Mouse (Mus musculus): ENCODE data around the gene Bpifa5.
"Not testable (repeated sequence)": the region's sequence is repeated elsewhere in the genome, so short reads cannot be mapped to it uniquely, and the experiment has no call there.

Bpifa5 gene

DNA sequence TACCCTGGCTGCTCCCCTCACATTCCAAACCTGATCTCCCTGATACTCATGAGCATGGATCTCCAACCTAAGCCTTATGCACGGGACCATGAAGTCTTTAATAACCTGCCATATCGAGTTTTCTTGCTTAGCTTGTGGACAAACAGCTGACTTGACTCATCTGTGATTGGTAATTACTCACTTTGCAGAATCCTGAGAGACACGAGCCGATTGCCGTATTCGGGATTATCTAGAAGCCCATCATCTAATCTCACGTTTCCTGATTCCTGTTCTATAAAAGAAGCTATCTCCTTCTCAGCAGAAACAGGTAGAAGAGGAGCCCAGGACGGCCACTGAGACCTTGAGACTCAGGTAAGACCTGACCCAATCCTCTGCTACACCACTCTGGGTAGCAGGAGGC, at the start of gene Bpifa5:
Gene Bpifa5, plus strand, starts transcription at position 301 of the 400 bp plus-strand sequence.
- DNase-seq (ENCODE audit: extremely low spot score), result no peak

DNA sequence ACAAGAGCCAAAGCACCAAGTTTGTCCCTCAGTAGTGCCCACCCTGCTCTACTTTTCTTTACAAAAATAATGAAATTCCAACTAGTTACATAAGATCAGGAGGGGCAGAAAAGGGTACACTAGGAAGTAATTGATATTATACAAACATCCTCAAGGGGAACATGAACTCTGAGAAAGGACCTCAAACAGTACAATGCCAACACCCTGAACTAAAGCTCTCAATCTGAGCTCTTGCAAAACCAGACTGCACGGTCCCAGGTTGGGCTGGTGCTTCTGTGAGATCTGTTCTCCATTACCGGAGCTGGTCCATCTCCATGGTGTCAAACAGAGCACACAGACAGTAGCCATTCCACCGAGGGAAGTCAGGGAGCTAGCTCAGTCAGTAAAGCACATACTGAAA, 45.0 kb upstream of the Bpifa5 start:
- no peak for DNase-seq (ENCODE audit: extremely low spot score)

DNA sequence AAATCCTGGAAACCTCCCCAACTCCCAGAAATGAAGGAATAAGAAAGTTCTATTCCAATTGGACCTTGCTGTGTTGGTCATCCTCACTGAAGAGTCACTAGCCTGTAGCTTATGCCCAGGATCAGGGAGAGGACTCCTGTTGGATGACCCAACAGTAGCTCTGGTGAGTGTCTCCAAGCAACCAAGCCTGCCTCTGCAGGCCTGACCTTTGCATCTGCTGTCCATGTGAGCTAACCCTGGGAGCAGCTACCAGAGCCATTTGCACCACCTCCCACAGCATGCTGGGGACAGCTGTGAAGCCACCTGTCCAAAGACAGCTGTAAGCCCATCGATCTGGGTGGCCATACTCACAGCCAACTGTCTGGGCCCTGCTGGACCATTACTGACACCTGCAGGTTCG, 32.3 kb upstream of the Bpifa5 start, which contains the start of gene Bpifa3:
Gene Bpifa3, plus strand, starts transcription at position 217 of the 400 bp plus-strand sequence.
- no peak for DNase-seq (ENCODE audit: extremely low spot score)

- no peak for DNase-seq (ENCODE audit: extremely low spot score)
Measured at GRCm38 (mm10) chr2:154142580-154142979, 19.8 kb upstream of the Bpifa5 start, which contains the start of gene Bpifa1. TSS of gene Bpifa1 (plus strand) at chr2:154142880.

- no peak for DNase-seq (ENCODE audit: extremely low spot score)
Measured at GRCm38 (mm10) chr2:154143735-154144134, 18.7 kb upstream of the Bpifa5 start.

DNA sequence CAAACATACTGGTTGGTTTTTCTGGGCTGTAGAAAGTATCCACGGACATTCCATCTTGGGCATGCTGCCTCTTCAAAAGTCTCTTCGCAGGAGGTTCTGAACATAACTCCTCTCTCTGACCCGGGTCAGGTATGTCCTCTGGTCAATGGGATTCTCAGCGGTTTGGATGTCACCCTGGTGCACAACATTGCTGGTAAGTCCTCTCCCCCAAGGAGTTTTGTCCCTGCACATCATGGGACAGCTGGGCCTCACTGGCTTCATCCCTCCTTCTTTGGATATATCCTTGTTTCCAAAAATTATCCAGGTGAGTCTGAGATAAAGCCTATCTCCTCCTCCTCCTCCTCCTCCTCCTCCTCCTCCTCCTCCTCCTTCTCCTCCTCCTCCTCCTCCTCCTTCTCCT, 14.9 kb upstream of the Bpifa5 start:
- no peak for DNase-seq (ENCODE audit: extremely low spot score)

DNA sequence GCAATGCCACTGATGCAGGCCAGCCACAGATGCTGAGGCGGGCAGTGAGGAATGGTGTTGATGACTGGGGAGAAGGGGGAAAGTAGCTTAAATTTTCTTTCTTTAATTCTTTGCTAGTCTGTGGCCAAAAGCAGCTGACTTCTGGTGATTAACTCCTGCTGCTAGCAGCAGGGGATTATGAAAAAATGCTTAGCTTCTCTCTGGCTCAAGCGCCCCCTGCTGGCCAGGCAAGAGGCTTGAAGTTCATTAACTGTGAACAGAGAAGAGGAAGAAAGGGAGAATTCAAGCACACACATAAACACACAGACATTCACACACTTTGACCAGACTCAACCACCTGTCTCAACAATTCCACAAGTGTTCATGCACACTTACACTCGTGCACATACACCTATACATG, 4.0 kb upstream of the Bpifa5 start:
- peak; percentile 17 for DNase-seq (ENCODE audit: extremely low spot score)

- DNase-seq (ENCODE audit: extremely low spot score), result no peak
Measured at GRCm38 (mm10) chr2:154163306-154163705, 899 bp downstream of the Bpifa5 start.

GRCm38 (mm10) chr2:154169172-154169571, 6.8 kb downstream of the Bpifa5 start:
- DNase-seq (ENCODE audit: extremely low spot score), result no peak

- no peak for DNase-seq (ENCODE audit: extremely low spot score)
Measured at GRCm38 (mm10) chr2:154171621-154172020, 9.2 kb downstream of the Bpifa5 start.

DNA sequence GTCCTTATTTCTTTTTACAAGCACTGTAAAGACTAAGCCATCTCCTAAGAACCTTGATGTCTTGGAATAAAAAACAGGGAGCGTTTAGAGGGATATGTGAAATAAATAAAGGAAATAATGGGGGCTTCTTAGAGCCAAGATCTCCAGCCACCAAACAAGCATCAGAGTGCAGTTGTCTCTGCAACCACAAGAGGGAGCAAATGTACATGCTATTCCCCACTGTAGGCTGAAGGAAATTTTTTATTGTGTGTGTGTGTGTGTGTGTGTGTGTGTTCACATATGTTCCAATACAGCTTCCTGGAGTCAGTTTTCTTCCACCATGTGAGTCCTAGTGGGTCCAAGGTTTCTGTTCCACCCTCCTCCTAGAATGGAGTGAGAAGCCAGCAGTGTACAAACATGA, 10.9 kb downstream of the Bpifa5 start:
- DNase-seq (ENCODE audit: extremely low spot score), result peak; percentile 26

GRCm38 (mm10) chr2:154181900-154182299, 19.5 kb downstream of the Bpifa5 start:
- DNase-seq (ENCODE audit: extremely low spot score), result not testable (repeated sequence)

- DNase-seq (ENCODE audit: extremely low spot score), result not testable (repeated sequence)
Measured at GRCm38 (mm10) chr2:154183061-154183460, 20.7 kb downstream of the Bpifa5 start.

DNA sequence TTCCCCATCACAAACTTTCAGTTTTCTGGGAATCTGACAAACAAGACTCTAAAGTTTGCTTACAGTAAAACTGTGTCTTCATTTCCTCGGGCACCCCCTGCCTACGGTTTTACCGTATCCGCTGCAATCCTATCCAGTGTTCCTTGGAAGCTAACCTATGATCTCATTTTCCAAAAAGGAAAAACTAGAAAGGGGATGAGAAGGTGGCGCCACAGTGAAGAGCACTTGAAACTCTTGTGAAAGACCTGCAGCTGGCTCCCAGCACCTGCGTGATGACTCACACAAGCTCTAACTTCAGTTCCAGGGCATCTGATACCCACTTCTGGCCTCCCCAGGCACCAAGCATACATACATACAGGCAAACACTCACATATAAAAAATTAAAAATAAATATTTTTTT, 22.9 kb downstream of the Bpifa5 start:
- DNase-seq (ENCODE audit: extremely low spot score), result no peak

- no peak for DNase-seq (ENCODE audit: extremely low spot score)
Measured at GRCm38 (mm10) chr2:154185748-154186147, 23.3 kb downstream of the Bpifa5 start.

DNA sequence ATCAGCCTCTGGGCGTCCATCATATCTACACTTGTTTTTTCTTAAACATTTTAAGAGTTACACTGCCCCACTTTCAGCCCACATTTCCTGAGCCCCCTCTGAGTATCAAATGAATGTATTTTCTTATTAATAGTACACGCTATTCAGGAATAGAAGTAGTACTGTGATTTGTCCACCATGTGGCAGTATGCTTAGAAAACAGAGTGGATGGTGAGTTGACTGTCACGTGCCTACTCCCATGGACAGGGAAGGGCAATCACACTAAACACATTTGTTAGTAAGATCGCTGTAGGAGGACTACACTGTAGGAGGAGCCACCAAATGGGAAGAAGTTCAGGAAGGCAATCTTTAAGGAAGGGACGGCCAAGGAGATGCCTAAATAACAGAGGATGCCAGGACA, 25.1 kb downstream of the Bpifa5 start:
- DNase-seq (ENCODE audit: extremely low spot score), result no peak

DNA sequence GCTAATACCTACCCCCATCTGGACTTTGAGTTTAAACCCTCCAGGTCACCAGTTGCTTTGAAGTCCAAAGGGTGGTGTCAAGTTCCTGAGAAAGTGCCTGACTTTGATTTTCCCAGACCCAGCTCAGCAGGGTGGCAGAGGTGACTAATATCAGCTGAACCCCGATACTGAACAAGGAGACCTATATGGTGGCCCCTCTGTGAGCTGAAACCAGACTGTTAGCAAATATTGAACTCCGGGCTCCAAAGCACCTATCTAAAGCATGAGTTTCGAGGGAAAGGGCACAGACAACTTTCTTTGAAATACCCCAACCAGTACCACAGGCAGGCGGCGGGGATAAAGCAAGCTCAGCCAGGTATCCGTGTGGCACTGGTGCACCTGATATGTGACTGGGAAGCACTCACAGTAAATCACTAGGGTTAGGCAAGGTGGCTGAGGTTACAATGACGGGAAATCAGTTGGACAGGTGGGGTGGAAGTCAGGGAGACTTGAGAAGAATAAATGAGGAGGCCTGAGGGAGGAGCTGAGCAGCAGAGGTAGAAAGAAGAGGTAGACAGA, 27.5 kb downstream of the Bpifa5 start:
- no peak for DNase-seq (ENCODE audit: extremely low spot score)

- DNase-seq (ENCODE audit: extremely low spot score), result no peak
Measured at GRCm38 (mm10) chr2:154190546-154191258, 28.3 kb downstream of the Bpifa5 start, which contains the start of gene Bpifb1. TSS of gene Bpifb1 (plus strand) at chr2:154190818.

DNA sequence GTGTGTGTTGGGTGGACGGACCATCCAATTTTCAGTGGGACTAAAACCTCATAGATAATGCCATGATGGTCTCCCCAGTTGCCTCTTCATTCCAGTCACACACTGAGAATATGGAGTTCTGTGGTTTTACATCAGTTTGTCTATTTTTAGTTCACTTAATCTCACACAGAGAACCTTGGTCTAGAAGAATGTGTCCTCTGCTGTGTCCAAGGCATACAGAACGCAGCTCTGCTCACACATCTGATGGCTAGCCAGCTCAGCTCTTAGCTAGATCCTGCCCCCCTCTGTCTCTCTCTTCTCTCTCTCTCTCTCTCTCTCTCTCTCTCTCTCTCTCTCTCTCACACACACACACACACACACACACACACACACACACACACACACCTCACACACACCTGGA, 29.7 kb downstream of the Bpifa5 start:
- DNase-seq (ENCODE audit: extremely low spot score), result no peak

DNA sequence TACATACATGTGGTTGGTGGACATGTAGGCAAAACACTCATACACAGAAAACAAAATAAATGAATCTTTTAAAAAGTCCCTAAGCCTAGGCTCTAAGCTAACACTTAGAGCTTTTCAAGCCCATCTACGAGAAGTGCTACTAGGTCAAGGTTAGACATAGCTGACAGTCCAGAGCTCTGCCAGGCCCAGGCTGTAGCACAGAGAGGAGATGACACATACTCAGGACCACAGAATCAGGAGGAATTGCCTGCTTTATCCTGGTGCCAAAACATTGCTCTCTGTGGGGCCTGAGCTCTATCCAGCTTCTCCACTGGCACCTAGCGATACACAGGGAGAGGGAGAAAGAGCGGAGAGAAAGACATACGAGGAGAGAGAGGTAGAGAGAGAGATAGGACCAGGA, 30.7 kb downstream of the Bpifa5 start:
- DNase-seq (ENCODE audit: extremely low spot score), result no peak

- no peak for DNase-seq (ENCODE audit: extremely low spot score)
Measured at GRCm38 (mm10) chr2:154193994-154194504, 31.6 kb downstream of the Bpifa5 start.

GRCm38 (mm10) chr2:154197036-154197435, 34.6 kb downstream of the Bpifa5 start:
- no peak for DNase-seq (ENCODE audit: extremely low spot score)

- DNase-seq (ENCODE audit: extremely low spot score), result no peak
Measured at GRCm38 (mm10) chr2:154204630-154205029, 42.2 kb downstream of the Bpifa5 start.
